Mouse (Mus musculus) left cerebral cortex, adult 8-10 months (tissue): ENCODE measurements around the gene Gm21761. TPM values are rescaled to one million over a fixed set of nuclear protein-coding genes. Genes with fewer than 3 reads are reported as not detected.
"Not testable (repeated sequence)": the region's sequence is repeated elsewhere in the genome, so short reads cannot be mapped to it uniquely, and the experiment has no call there.

Experiments used
- DNase-seq, 2 experiments: peaks; one replicate each; pipeline ENCODE4 v3.0.0; 2022; ENCODE audit warnings: low spot score in 2 of 2
- total RNA-seq, 4 experiments: library from RNA; stranded (reverse); gene quantifications; 2 replicates each; pipeline ENCODE4 v1.2.4; 2022

Gene Gm21761
- total RNA-seq = not detected

- not testable (repeated sequence) for DNase-seq
Measured at GRCm38 (mm10) chr13:119929172-119929571, at the start of gene Gm21761. TSS of gene Gm21761 (minus strand) at chr13:119929272.

- DNase-seq = not testable (repeated sequence)
Measured at GRCm38 (mm10) chr13:119969163-119969562, 40.1 kb upstream of the Gm21761 start.

- DNase-seq = not testable (repeated sequence)
Measured at GRCm38 (mm10) chr13:119968193-119968592, 39.1 kb upstream of the Gm21761 start.

GRCm38 (mm10) chr13:119965968-119966367 lies 36.9 kb upstream of the Gm21761 start:
- DNase-seq = not testable (repeated sequence)

GRCm38 (mm10) chr13:119965302-119965952 lies 36.4 kb upstream of the Gm21761 start:
- not testable (repeated sequence) for DNase-seq

GRCm38 (mm10) chr13:119962856-119963255 lies 33.8 kb upstream of the Gm21761 start:
- not testable (repeated sequence) for DNase-seq

- not testable (repeated sequence) for DNase-seq
Measured at GRCm38 (mm10) chr13:119955567-119955966, 26.5 kb upstream of the Gm21761 start.

- DNase-seq = not testable (repeated sequence)
Measured at GRCm38 (mm10) chr13:119955089-119955488, 26.0 kb upstream of the Gm21761 start.

GRCm38 (mm10) chr13:119950706-119951105 lies 21.6 kb upstream of the Gm21761 start, which contains the start of gene B020031M17Rik:
TSS of gene B020031M17Rik (minus strand) at chr13:119950806.
- DNase-seq = not testable (repeated sequence)

- not testable (repeated sequence) for DNase-seq
Measured at GRCm38 (mm10) chr13:119924597-119925340, 4.3 kb downstream of the Gm21761 start.

- DNase-seq = not testable (repeated sequence)
Measured at GRCm38 (mm10) chr13:119916966-119917722, 11.9 kb downstream of the Gm21761 start.

GRCm38 (mm10) chr13:119916449-119916848 lies 12.6 kb downstream of the Gm21761 start:
- DNase-seq = not testable (repeated sequence)

- DNase-seq = not testable (repeated sequence)
Measured at GRCm38 (mm10) chr13:119898549-119898948, 30.5 kb downstream of the Gm21761 start.

GRCm38 (mm10) chr13:119894685-119895084 lies 34.4 kb downstream of the Gm21761 start, which contains the start of gene Tcstv1:
TSS of gene Tcstv1 (minus strand) at chr13:119894785.
- DNase-seq = not testable (repeated sequence)

GRCm38 (mm10) chr13:119886896-119887295 lies 42.2 kb downstream of the Gm21761 start:
- DNase-seq = not testable (repeated sequence)

- DNase-seq = not testable (repeated sequence)
Measured at GRCm38 (mm10) chr13:119864395-119864999, 64.6 kb downstream of the Gm21761 start.

GRCm38 (mm10) chr13:119862399-119862798 lies 66.7 kb downstream of the Gm21761 start:
- DNase-seq = not testable (repeated sequence)
